Mouse (Mus musculus) neural tube, embryonic 15.5 days (tissue): Measurements from ENCODE around the gene Cryzl1. TPM values are rescaled to one million over a fixed set of nuclear protein-coding genes. Genes with fewer than 3 reads are reported as not detected.

Experiments used
- ATAC-seq: fragments of 200-750 bp; cut with Nextera tagmentation; 2 replicates; pipeline ENCODE4 v1.8.0; 2017; ENCODE audit warnings: mild to moderate bottlenecking, moderate TSS enrichment, moderate library complexity; ENCODE audit not compliant: low FRiP score
- H3K27ac ChIP-seq: fragments of 300-500 bp; sonication (generic); replicated peaks from 2 replicates; pipeline ENCODE4 v1.5.1; 2015; ENCODE audit warnings: mild to moderate bottlenecking, inconsistent platforms
- H3K27me3 ChIP-seq: fragments of 300-500 bp; sonication (generic); replicated peaks from 2 replicates; pipeline ENCODE4 v1.6.1; 2015; ENCODE audit warnings: inconsistent platforms
- H3K36me3 ChIP-seq: fragments of 300-500 bp; sonication (generic); 2 replicates; pipeline ENCODE4 v1.6.1; 2015; ENCODE audit warnings: inconsistent platforms
- H3K4me1 ChIP-seq: fragments of 300-500 bp; sonication (generic); 2 replicates; pipeline ENCODE4 v1.6.1; 2015; ENCODE audit warnings: inconsistent platforms
- H3K4me2 ChIP-seq: fragments of 300-500 bp; sonication (generic); 2 replicates; pipeline ENCODE4 v1.6.1; 2015; ENCODE audit warnings: inconsistent platforms, mild to moderate bottlenecking, moderate library complexity
- H3K4me3 ChIP-seq: fragments of 300-500 bp; sonication (generic); replicated peaks from 2 replicates; pipeline ENCODE4 v1.5.1; 2015; ENCODE audit warnings: mild to moderate bottlenecking, inconsistent platforms
- H3K9ac ChIP-seq: fragments of 300-500 bp; sonication (generic); replicated peaks from 2 replicates; pipeline ENCODE4 v1.6.1; 2015; ENCODE audit warnings: mild to moderate bottlenecking, inconsistent platforms
- H3K9me3 ChIP-seq: fragments of 300-500 bp; sonication (generic); replicated peaks from 2 replicates; pipeline ENCODE4 v1.6.1; 2016; ENCODE audit warnings: inconsistent platforms
- WGBS: fragments of 180-500 bp; shearing (Covaris S2); methylation state at CpG from one replicate; pipeline ENCODE4 v1.1.7; 2015; ENCODE audit warnings: mixed read lengths; 5-methylcytosine and 5-hydroxymethylcytosine counted together
- polyA plus RNA-seq: library from polyadenylated mRNA; unstranded; fragments of >200 nt; fragmentation: Nextera tagmentation; extraction: Ambion mirVana; gene quantifications from 2 replicates; pipeline ENCODE4 v1.2.1, GENCODE M21; 2015

Gene Cryzl1
- 98.8 and 113 TPM in 2 replicates for polyA plus RNA-seq

- Histone ChIP-seq H3K4me1 (peaks cover 41% of the 10 kb centered on the region), H3K4me2 (peak within 1 kb of the TSS; percentile 71), H3K9me3 (no peaks in the 10 kb centered on the region), H3K4me3 (peak within 1 kb of the TSS; percentile 84), H3K36me3 (0 out of 2 replicates have a peak, but pooled peaks cover 4% of the 10 kb centered on the region), H3K9ac (peak within 1 kb of the TSS; percentile 78), H3K27me3 (no peaks in the 10 kb centered on the region), H3K27ac (peak within 1 kb of the TSS; percentile 98)
- WGBS: under 1% methylated on average over 46 of the region's 46 CpGs
- ATAC-seq: peak; percentile 94
Observed at GRCm38 (mm10) chr16:91728123-91729065, at the start of gene Cryzl1. Cryzl1 (minus strand) TSS chr16:91728975.

- Histone ChIP-seq H3K27ac (0 out of 2 replicates have a peak overlapping the region, but pooled peaks have one; percentile 81), H3K4me2 (no peak overlapping the region), H3K36me3 (no peaks in the 10 kb centered on the region), H3K9me3 (no peaks in the 10 kb centered on the region), H3K4me3 (no peak overlapping the region), H3K9ac (no peak overlapping the region), H3K4me1 (peaks cover 61% of the 10 kb centered on the region), H3K27me3 (no peaks in the 10 kb centered on the region)
- 60% methylated on average over 7 of the region's 7 CpGs for WGBS
- ATAC-seq: no peak
Observed at GRCm38 (mm10) chr16:91772586-91772985, 43.8 kb upstream of the Cryzl1 start.

- no peaks in the 10 kb centered on the region for H3K27me3 ChIP-seq
- no peak overlapping the region for H3K9ac ChIP-seq
- no peak overlapping the region for H3K4me2 ChIP-seq
- peaks cover 67% of the 10 kb centered on the region for H3K4me1 ChIP-seq
- no peaks in the 10 kb centered on the region for H3K36me3 ChIP-seq
- ATAC-seq: peak; percentile 42; the same call in 1 of the 2 replicates
- peak overlapping the region; percentile 81 for H3K27ac ChIP-seq
- H3K9me3 ChIP-seq: no peaks in the 10 kb centered on the region
- 29% methylated on average over 6 of the region's 6 CpGs for WGBS
- H3K4me3 ChIP-seq: no peak overlapping the region
Observed at GRCm38 (mm10) chr16:91771334-91771733, 42.6 kb upstream of the Cryzl1 start.

GRCm38 (mm10) chr16:91770662-91771061 is 41.9 kb upstream of the Cryzl1 start:
- Histone ChIP-seq H3K4me3 (no peak overlapping the region), H3K27ac (peak overlapping the region; percentile 81), H3K27me3 (no peaks in the 10 kb centered on the region), H3K4me2 (peak overlapping the region; percentile 9; the same call in 1 of the 2 replicates), H3K9ac (0 out of 2 replicates have a peak overlapping the region, but pooled peaks have one; percentile 20), H3K9me3 (no peaks in the 10 kb centered on the region), H3K4me1 (peaks cover 72% of the 10 kb centered on the region), H3K36me3 (no peaks in the 10 kb centered on the region)
- peak; percentile 79 for ATAC-seq
- WGBS: 12% methylated on average over 5 of the region's 5 CpGs

- no peaks in the 10 kb centered on the region for H3K36me3 ChIP-seq
Observed at GRCm38 (mm10) chr16:91769911-91770310, 41.1 kb upstream of the Cryzl1 start.

GRCm38 (mm10) chr16:91768586-91768985 is 39.8 kb upstream of the Cryzl1 start:
- WGBS: 91% methylated on average over 6 of the region's 6 CpGs
- no peak overlapping the region for H3K27ac ChIP-seq
- ATAC-seq: no peak

More at GRCm38 (mm10) chr16:91769911-91770310, 41.1 kb upstream of the Cryzl1 start:
- Histone ChIP-seq H3K4me2 (no peak overlapping the region), H3K4me1 (peaks cover 77% of the 10 kb centered on the region), H3K9me3 (no peaks in the 10 kb centered on the region), H3K27ac (peak overlapping the region; percentile 81), H3K9ac (no peak overlapping the region), H3K27me3 (no peaks in the 10 kb centered on the region), H3K4me3 (no peak overlapping the region)
- ATAC-seq: no peak
- WGBS: 39% methylated on average over 5 of the region's 5 CpGs

GRCm38 (mm10) chr16:91767165-91767701 is 38.5 kb upstream of the Cryzl1 start:
- peaks cover 84% of the 10 kb centered on the region for H3K4me1 ChIP-seq
- no peak overlapping the region for H3K4me3 ChIP-seq
- no peak overlapping the region for H3K9ac ChIP-seq
- ATAC-seq: no peak
- WGBS: 67% methylated on average over 11 of the region's 11 CpGs
- H3K4me2 ChIP-seq: no peak overlapping the region
- peak overlapping the region; percentile 18; the same call in 1 of the 2 replicates for H3K27ac ChIP-seq
- no peaks in the 10 kb centered on the region for H3K27me3 ChIP-seq
- no peaks in the 10 kb centered on the region for H3K36me3 ChIP-seq
- no peaks in the 10 kb centered on the region for H3K9me3 ChIP-seq

More at GRCm38 (mm10) chr16:91768586-91768985, 39.8 kb upstream of the Cryzl1 start:
- no peak overlapping the region for H3K4me3 ChIP-seq
- no peaks in the 10 kb centered on the region for H3K27me3 ChIP-seq
- no peaks in the 10 kb centered on the region for H3K36me3 ChIP-seq
- H3K9ac ChIP-seq: no peak overlapping the region
- H3K4me2 ChIP-seq: no peak overlapping the region
- H3K4me1 ChIP-seq: peaks cover 80% of the 10 kb centered on the region
- no peaks in the 10 kb centered on the region for H3K9me3 ChIP-seq

GRCm38 (mm10) chr16:91765816-91766210 is 37.0 kb upstream of the Cryzl1 start:
- H3K36me3 ChIP-seq: no peaks in the 10 kb centered on the region
- no peak overlapping the region for H3K4me2 ChIP-seq
- H3K27ac ChIP-seq: no peak overlapping the region
- H3K9me3 ChIP-seq: no peaks in the 10 kb centered on the region
- H3K4me1 ChIP-seq: peaks cover 82% of the 10 kb centered on the region
- H3K27me3 ChIP-seq: no peaks in the 10 kb centered on the region
- ATAC-seq: no peak
- H3K9ac ChIP-seq: no peak overlapping the region
- WGBS: 72% methylated on average over 15 of the region's 15 CpGs
- no peak overlapping the region for H3K4me3 ChIP-seq

GRCm38 (mm10) chr16:91765121-91765815 is 36.5 kb upstream of the Cryzl1 start:
- H3K27ac ChIP-seq: no peak overlapping the region
- no peak overlapping the region for H3K4me2 ChIP-seq
- H3K4me3 ChIP-seq: no peak overlapping the region
- H3K4me1 ChIP-seq: peaks cover 81% of the 10 kb centered on the region
- no peak for ATAC-seq
- no peaks in the 10 kb centered on the region for H3K9me3 ChIP-seq
- 71% methylated on average over 15 of the region's 15 CpGs for WGBS
- H3K9ac ChIP-seq: no peak overlapping the region
- H3K27me3 ChIP-seq: no peaks in the 10 kb centered on the region
- H3K36me3 ChIP-seq: no peaks in the 10 kb centered on the region

- ATAC-seq: no peak
- 83% methylated on average over 6 of the region's 6 CpGs for WGBS
- no peaks in the 10 kb centered on the region for H3K36me3 ChIP-seq
- H3K4me1 ChIP-seq: peaks cover 78% of the 10 kb centered on the region
- H3K9ac ChIP-seq: no peak overlapping the region
- no peaks in the 10 kb centered on the region for H3K9me3 ChIP-seq
- no peaks in the 10 kb centered on the region for H3K27me3 ChIP-seq
- H3K4me2 ChIP-seq: no peak overlapping the region
- no peak overlapping the region for H3K27ac ChIP-seq
- H3K4me3 ChIP-seq: no peak overlapping the region
Observed at GRCm38 (mm10) chr16:91764414-91764813, 35.6 kb upstream of the Cryzl1 start.

GRCm38 (mm10) chr16:91763975-91764374 is 35.2 kb upstream of the Cryzl1 start:
- Histone ChIP-seq H3K9me3 (no peaks in the 10 kb centered on the region), H3K27me3 (no peaks in the 10 kb centered on the region), H3K4me1 (peaks cover 75% of the 10 kb centered on the region), H3K4me2 (no peak overlapping the region), H3K9ac (no peak overlapping the region), H3K4me3 (no peak overlapping the region), H3K27ac (no peak overlapping the region), H3K36me3 (no peaks in the 10 kb centered on the region)
- ATAC-seq: no peak
- 46% methylated on average over 6 of the region's 6 CpGs for WGBS
